Mouse (Mus musculus) bone marrow macrophage, adult 2 months (primary cell): Measurements from ENCODE around the gene Kdm2b.

Experiments
- CTCF ChIP-seq: IDR thresholded peaks from 2 replicates; pipeline ENCODE4 v1.5.1; 2012; ENCODE audit warnings: low read depth, mild to moderate bottlenecking, low read length, moderate library complexity
- POLR2A ChIP-seq: IDR thresholded peaks from 2 replicates; pipeline ENCODE4 v1.6.1; 2012; ENCODE audit warnings: mild to moderate bottlenecking, low read depth, low read length, borderline replicate concordance

- no peak for TF ChIP-seq CTCF
- TF ChIP-seq POLR2A, result no peak
Observed at GRCm38 (mm10) chr5:122850319-122851002, 139.2 kb downstream of the Kdm2b start.
